In the genomic region with DNA sequence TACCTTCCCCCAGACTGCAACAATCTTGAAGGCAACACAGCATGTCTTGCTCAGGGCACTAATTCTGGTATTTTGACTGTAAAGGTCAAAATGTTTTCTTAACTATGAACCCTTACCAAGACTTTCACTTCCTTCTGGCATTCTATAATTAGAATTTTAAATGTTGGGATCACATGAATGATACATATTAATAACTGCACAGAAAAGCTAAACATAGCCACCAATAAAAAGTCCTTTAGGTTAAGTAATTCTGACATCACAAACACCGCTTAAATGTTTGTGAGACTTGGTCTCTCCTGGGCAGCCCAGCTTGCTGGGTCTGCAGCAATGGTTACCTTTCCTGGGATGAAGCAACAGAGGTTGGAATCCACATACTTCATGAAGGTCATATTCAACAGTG, we compare ENCODE assay signal across 26 mouse cellular contexts. TPM values are rescaled to one million over a fixed set of nuclear protein-coding genes. Genes with fewer than 3 reads are reported as not detected.
DNase-seq lines count a peak whose midpoint lies in the region; ATAC-seq and TF ChIP-seq lines count a peak whose summit lies in the region.
"Had no signal": no experiment of that assay in that cellular context is flagged by ENCODE, and none has a peak within 500 bp of the region (broad histone marks: within the 10 kb centered on the region; RNA-seq: fewer than 3 reads in every experiment).

No protein-coding gene starts in this region.

- peaks cover 8 to 34% of the 10 kb centered on the region in 2 experiments for H3K4me1 ChIP-seq in CH12.LX (ENCODE audit: control insufficient read depth in 1 of 2, insufficient read depth in 2 of 2)
- no peaks in the 10 kb centered on the region for H3K4me1 ChIP-seq in kidney, embryonic 16.5 days (ENCODE audit: insufficient read depth, low read length)
- H3K4me1 ChIP-seq: forebrain, embryonic 10.5 days; forebrain, embryonic 13.5 days; hindbrain, embryonic 10.5 days had no signal

- intact Hi-C loops in heart, postnatal 10 days (cut with DNase I) = no loop called here

- H3K9me3 ChIP-seq in CH12.LX (replicated peaks; ENCODE audit: low read length) = peaks cover 3% of the 10 kb centered on the region
- no peaks in the 10 kb centered on the region for H3K9me3 ChIP-seq in kidney, embryonic 16.5 days (ENCODE audit: low read length)
- H3K9me3 ChIP-seq: forebrain, embryonic 13.5 days; G1E; heart, embryonic 13.5 days; hindbrain, embryonic 10.5 days; hindbrain, embryonic 13.5 days had no signal

- 97% methylated on average over 1 of the region's 1 CpGs for WGBS in kidney, embryonic 16.5 days

- peaks cover 31 to 81% of the 10 kb centered on the region in 2 experiments for H3K36me3 ChIP-seq in CH12.LX (replicated peaks in 1 of 2; ENCODE audit: control insufficient read depth in 1 of 2, insufficient read depth in 1 of 2, low read length in 1 of 2)
- H3K36me3 ChIP-seq in kidney, embryonic 16.5 days (ENCODE audit: insufficient read depth, low read length) = peaks cover 60% of the 10 kb centered on the region

- no peak for TF ChIP-seq RAD21 in CH12.LX (IDR thresholded peaks at IDR 0.05; ENCODE audit: low read depth, low read length)

- no peak overlapping the region for H3K9ac ChIP-seq in CH12.LX (ENCODE audit: insufficient read depth, low read depth)
- H3K9ac ChIP-seq in kidney, embryonic 16.5 days (replicated peaks; ENCODE audit: low read length) = no peak overlapping the region
- H3K9ac ChIP-seq: forebrain, embryonic 13.5 days; heart, embryonic 13.5 days; hindbrain, embryonic 13.5 days had no signal

- DNase-seq in heart, adult 11 months = peak; percentile 36
- DNase-seq in heart, postnatal 10 days = no peak
- no peak for DNase-seq in CH12.LX (ENCODE audit: extremely low read depth)
- DNase-seq in retina, postnatal 1 day = no peak
- DNase-seq in left cerebral cortex, adult 9 months (ENCODE audit: low spot score in 2 of 2) = no peak
- DNase-seq: adrenal gland, adult 2 months; adrenal gland, postnatal 25 days; cerebellum, adult 2 months; cerebellum, adult 9-11 months; cerebellum, postnatal 36 days; gastrocnemius, postnatal 10 days; gastrocnemius, postnatal 36 days; heart, adult 18-20 months had no signal

- H3K4me3 ChIP-seq in CH12.LX (replicated peaks in 1 of 3; ENCODE audit: low read depth in 2 of 3, low read length in 2 of 3, poor library complexity in 1 of 3) = no peak overlapping the region
- H3K4me3 ChIP-seq in kidney, embryonic 16.5 days (ENCODE audit: low read length) = no peak overlapping the region
- H3K4me3 ChIP-seq: forebrain, embryonic 10.5 days; forebrain, embryonic 13.5 days; heart, embryonic 13.5 days; hindbrain, embryonic 10.5 days; hindbrain, embryonic 13.5 days had no signal

- no peak overlapping the region for H3K4me2 ChIP-seq in CH12.LX (ENCODE audit: insufficient read depth, low read depth, poor library complexity, severe bottlenecking)
- H3K4me2 ChIP-seq in kidney, embryonic 16.5 days (replicated peaks; ENCODE audit: low read depth, low read length) = no peak overlapping the region
- H3K4me2 ChIP-seq: forebrain, embryonic 13.5 days; heart, embryonic 13.5 days; hindbrain, embryonic 13.5 days had no signal

- no peak for TF ChIP-seq CTCF in CH12.LX (conservative IDR thresholded peaks at IDR 0.05 in 1 of 2, IDR thresholded peaks at IDR 0.05 in 1 of 2; ENCODE audit: low read depth in 2 of 2, low read length in 2 of 2)

- H3K79me2 ChIP-seq in CH12.LX (replicated peaks; ENCODE audit: control insufficient read depth, extremely low read depth, insufficient read depth, poor library complexity, severe bottlenecking) = no peaks in the 10 kb centered on the region; the same call in 1 of the 2 replicates

- no peak for TF ChIP-seq POLR2A in CH12.LX (IDR thresholded peaks at IDR 0.05; ENCODE audit: low read depth, low read length)

- no peak overlapping the region for H3K27ac ChIP-seq in CH12.LX (ENCODE audit: insufficient read depth, low read depth)
- no peak overlapping the region for H3K27ac ChIP-seq in kidney, embryonic 16.5 days (ENCODE audit: low read length)
- H3K27ac ChIP-seq: forebrain, embryonic 10.5 days; forebrain, embryonic 13.5 days; heart, embryonic 13.5 days; hindbrain, embryonic 10.5 days; hindbrain, embryonic 13.5 days had no signal

- no peaks in the 10 kb centered on the region for H3K27me3 ChIP-seq in CH12.LX (replicated peaks)
- H3K27me3 ChIP-seq in kidney, embryonic 16.5 days (ENCODE audit: insufficient read depth, low read length) = no peaks in the 10 kb centered on the region
- H3K27me3 ChIP-seq: forebrain, embryonic 13.5 days; heart, embryonic 13.5 days; hindbrain, embryonic 13.5 days; Patski had no signal

- no peak for TF ChIP-seq EP300 in CH12.LX (IDR thresholded peaks at IDR 0.05; ENCODE audit: low read length)

- dilution Hi-C loops in CH12.LX (cut with MboI; ENCODE audit: extremely low pct_ligation_motif_present, extremely low pct_unique_long_range_greater_than_20kb, low sequenced_read_pairs) = no loop called here

- ATAC-seq in granulocyte monocyte progenitor cell, adult 5-6 weeks (replicated peaks; ENCODE audit: poor library complexity, severe bottlenecking) = peak; percentile 69
- ATAC-seq in megakaryocyte progenitor cell, adult 5-6 weeks (replicated peaks; ENCODE audit: poor library complexity) = peak; percentile 46; the same call in 1 of the 2 replicates
- no peak for ATAC-seq in kidney, embryonic 16.5 days (ENCODE audit: low FRiP score, low TSS enrichment)
- ATAC-seq: forebrain, embryonic 13.5 days; forebrain, embryonic 16.5 days; hindbrain, embryonic 16.5 days; intestine, embryonic 16.5 days; Patski had no signal

- in situ Hi-C loops in CH12.LX (cut with MboI; ENCODE audit: low pct_ligation_motif_present, low pct_unique_long_range_greater_than_20kb, low sequenced_read_pairs) = loop anchor here (25.0 kb wide), 1 partner anchor 189 kb away; no protein-coding TSS in a partner anchor

TF ChIP-seq in CH12.LX, 34 proteins besides CTCF, POLR2A, EP300 and RAD21:
- TF ChIP-seq MEF2A (IDR thresholded peaks at IDR 0.05; ENCODE audit: borderline replicate concordance, low read depth, low read length) (peak; percentile 17; the same call in 1 of the 2 replicates), MAZ (IDR thresholded peaks at IDR 0.05; ENCODE audit: low read depth, low read length) (no peak)
TF ChIP-seq in CH12.LX: peak in this region for 1.

RNA-seq across cellular contexts. Expression of gene Fbxo28, which starts 15.5 kb away (rescaled TPM):
- 10 to 100 TPM; 23.5 to 26.1 TPM for total RNA-seq in heart, postnatal 10 days (2021)
- 12.6 and 14.2 TPM in 2 replicates for total RNA-seq in CH12.LX (2012; rRNA removed)
- 12.7 and 13.3 TPM in 2 replicates for total RNA-seq in CH12.LX (2014; rRNA removed)
- polyA plus RNA-seq in CH12.LX (2012; ENCODE audit: insufficient read length, low read depth) = 11.9 and 16.9 TPM in 2 replicates
- 12.2 and 14.3 TPM in 2 replicates for total RNA-seq in granulocyte monocyte progenitor cell, adult 5-6 weeks (2014; fragmentation: Nextera tagmentation)
- 12.1 and 22.2 TPM in 2 replicates for total RNA-seq in granulocyte monocyte progenitor cell, adult 5-6 weeks (2017)
- 14.2 and 14.3 TPM in 2 replicates for total RNA-seq in megakaryocyte progenitor cell, adult 5-6 weeks (2015)
- total RNA-seq in megakaryocyte progenitor cell, adult 5-6 weeks (2017) = 10.8 and 12.7 TPM in 2 replicates
- polyA plus RNA-seq in kidney, embryonic 16.5 days (2015; fragmentation: Nextera tagmentation; extraction: Ambion mirVana) = 18.0 and 18.3 TPM in 2 replicates

RNA-seq across cellular contexts. Expression of gene Degs1, which starts 43.3 kb away (rescaled TPM):
- 100 to 1,000 TPM in 1 of 2 experiments, 10 to 100 TPM in 1; 89.4 to 102 TPM for total RNA-seq in heart, postnatal 10 days (2021)
- 54.2 and 57.8 TPM in 2 replicates for total RNA-seq in CH12.LX (2012; rRNA removed)
- 124 TPM in 2 replicates for total RNA-seq in CH12.LX (2014; rRNA removed)
- polyA plus RNA-seq in CH12.LX (2012; ENCODE audit: insufficient read length, low read depth) = 89.3 and 117 TPM in 2 replicates
- 47.8 and 48.3 TPM in 2 replicates for total RNA-seq in granulocyte monocyte progenitor cell, adult 5-6 weeks (2014; fragmentation: Nextera tagmentation)
- total RNA-seq in granulocyte monocyte progenitor cell, adult 5-6 weeks (2017) = 41.5 and 45.5 TPM in 2 replicates
- total RNA-seq in megakaryocyte progenitor cell, adult 5-6 weeks (2015) = 70.1 and 75.7 TPM in 2 replicates
- 27.7 and 33.6 TPM in 2 replicates for total RNA-seq in megakaryocyte progenitor cell, adult 5-6 weeks (2017)
- 131 and 134 TPM in 2 replicates for polyA plus RNA-seq in kidney, embryonic 16.5 days (2015; fragmentation: Nextera tagmentation; extraction: Ambion mirVana)
